Mouse (Mus musculus) lung, embryonic 15.5 days (tissue): ENCODE results near the gene Gcm1. TPM values are rescaled to one million over a fixed set of nuclear protein-coding genes. Genes with fewer than 3 reads are reported as not detected.

Source experiments
- ATAC-seq: fragments of 200-750 bp; cut with Nextera tagmentation; 2 replicates; pipeline ENCODE4 v1.8.0; 2017; ENCODE audit warnings: moderate number of reproducible peaks, borderline replicate concordance; ENCODE audit not compliant: low FRiP score, low TSS enrichment; ENCODE audit errors: extremely low read depth
- H3K27ac ChIP-seq: fragments of 300-500 bp; sonication (generic); 2 replicates; pipeline ENCODE4 v1.5.1; 2015; ENCODE audit warnings: moderate library complexity, mild to moderate bottlenecking, inconsistent platforms
- H3K27me3 ChIP-seq: fragments of 300-500 bp; sonication (generic); 2 replicates; pipeline ENCODE4 v1.6.1; 2015; ENCODE audit warnings: inconsistent platforms
- H3K36me3 ChIP-seq: fragments of 300-500 bp; sonication (generic); 2 replicates; pipeline ENCODE4 v1.6.1; 2015; ENCODE audit warnings: inconsistent platforms
- H3K4me1 ChIP-seq: fragments of 300-500 bp; sonication (generic); 2 replicates; pipeline ENCODE4 v1.6.1; 2015; ENCODE audit warnings: inconsistent platforms
- H3K4me2 ChIP-seq: fragments of 300-500 bp; sonication (generic); 2 replicates; pipeline ENCODE4 v1.6.1; 2015; ENCODE audit warnings: inconsistent platforms, mild to moderate bottlenecking, moderate library complexity
- H3K4me3 ChIP-seq: fragments of 300-500 bp; sonication (generic); 2 replicates; pipeline ENCODE4 v1.5.1; 2015; ENCODE audit warnings: mild to moderate bottlenecking, inconsistent platforms
- H3K9ac ChIP-seq: fragments of 300-500 bp; sonication (generic); 2 replicates; pipeline ENCODE4 v1.6.1; 2015; ENCODE audit warnings: inconsistent platforms
- H3K9me3 ChIP-seq: fragments of 300-500 bp; sonication (generic); 2 replicates; pipeline ENCODE4 v1.6.1; 2016; ENCODE audit warnings: inconsistent platforms
- WGBS: fragments of 180-500 bp; shearing (Covaris S2); methylation state at CpG from one replicate; pipeline ENCODE4 v1.1.7; 2015; 5-methylcytosine and 5-hydroxymethylcytosine counted together
- polyA plus RNA-seq: library from polyadenylated mRNA; unstranded; fragments of >200 nt; fragmentation: Nextera tagmentation; extraction: Ambion mirVana; gene quantifications from 2 replicates; pipeline ENCODE4 v1.2.1, GENCODE M21; 2015

The Gcm1 gene
- polyA plus RNA-seq, 1 experiment from 2014 or later, result 0.36 TPM

DNA sequence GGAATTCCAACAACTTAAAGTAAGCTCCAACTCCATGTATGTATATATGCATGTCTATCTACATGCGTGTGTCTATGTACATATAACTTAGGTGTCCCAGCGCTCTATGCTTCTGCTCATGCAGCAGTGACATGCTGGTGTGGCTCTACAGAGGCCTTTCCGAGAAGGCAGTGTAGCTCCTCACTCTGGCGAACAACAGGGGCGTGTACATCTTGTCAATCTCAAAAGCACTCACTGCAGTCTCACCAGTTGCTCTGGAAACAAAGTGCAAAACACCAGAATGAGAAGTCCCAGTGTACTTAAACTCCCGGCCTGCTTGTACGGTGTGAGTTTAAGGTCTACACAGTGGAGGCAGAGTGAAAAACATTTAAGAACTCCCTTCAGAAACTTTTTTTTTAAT lies 30.1 kb downstream of the Gcm1 start:
- 84% methylated on average over 7 of the region's 7 CpGs for WGBS
- H3K9ac ChIP-seq, result no peak overlapping the region
- no peak overlapping the region for H3K4me3 ChIP-seq
- H3K4me2 ChIP-seq, result no peak overlapping the region
- H3K36me3 ChIP-seq, result peaks cover 50% of the 10 kb centered on the region
- no peaks in the 10 kb centered on the region for H3K27me3 ChIP-seq
- no peak overlapping the region for H3K27ac ChIP-seq
- ATAC-seq, result no peak
- no peaks in the 10 kb centered on the region for H3K4me1 ChIP-seq
- H3K9me3 ChIP-seq, result no peaks in the 10 kb centered on the region

DNA sequence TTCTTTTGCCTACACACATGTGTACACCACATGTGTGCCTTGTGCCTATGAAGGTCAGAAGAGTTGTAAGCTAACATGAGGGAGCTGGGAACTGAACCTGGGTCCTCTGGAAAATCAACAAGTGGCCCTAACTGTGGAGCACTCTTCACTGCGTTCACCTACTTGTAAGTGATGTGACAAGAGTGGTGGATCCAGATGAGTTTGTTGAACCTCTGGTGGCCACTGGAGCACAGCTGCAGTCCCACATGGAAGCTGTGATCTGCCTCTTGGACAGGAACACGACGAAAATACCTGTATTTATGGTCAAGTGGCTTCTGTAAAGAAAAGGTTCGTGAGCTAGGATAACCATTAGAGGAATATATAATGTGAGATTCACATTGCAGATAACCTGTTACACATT lies 32.6 kb downstream of the Gcm1 start:
- Histone ChIP-seq H3K36me3 (peaks cover 60% of the 10 kb centered on the region), H3K9ac (no peak overlapping the region), H3K27me3 (no peaks in the 10 kb centered on the region), H3K4me2 (no peak overlapping the region), H3K27ac (no peak overlapping the region), H3K4me1 (no peaks in the 10 kb centered on the region), H3K4me3 (no peak overlapping the region), H3K9me3 (no peaks in the 10 kb centered on the region)
- 84% methylated on average over 4 of the region's 4 CpGs for WGBS
- ATAC-seq, result no peak

DNA sequence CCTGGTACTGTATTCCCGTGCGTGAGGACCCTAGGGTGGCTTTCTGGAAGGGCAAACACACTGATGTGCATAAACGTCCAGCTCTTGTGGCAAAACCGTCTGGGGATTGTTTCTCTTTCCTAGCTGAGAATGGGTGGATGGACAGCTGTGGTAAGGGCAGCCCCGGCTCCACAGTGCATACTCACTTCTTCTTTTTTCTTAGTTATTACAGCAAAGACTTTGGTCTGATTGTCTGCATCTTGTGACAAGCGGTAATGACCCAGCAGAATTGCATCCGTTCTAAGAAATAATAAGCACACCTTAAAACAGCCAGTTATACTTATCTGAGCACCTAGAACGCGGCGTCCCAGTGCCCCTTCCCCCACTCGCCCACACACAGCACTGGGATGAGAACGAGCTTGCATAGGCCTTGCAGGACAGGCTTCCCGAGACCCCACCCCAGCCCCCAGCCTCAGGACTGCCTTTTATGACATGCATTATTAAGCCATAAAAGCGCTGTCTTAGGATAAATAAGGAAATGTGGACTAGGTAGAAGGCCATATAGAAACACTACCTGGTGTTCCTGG lies 34.1 kb downstream of the Gcm1 start:
- no peaks in the 10 kb centered on the region for H3K27me3 ChIP-seq
- no peaks in the 10 kb centered on the region for H3K4me1 ChIP-seq
- peaks cover 65% of the 10 kb centered on the region for H3K36me3 ChIP-seq
- H3K4me2 ChIP-seq, result no peak overlapping the region
- no peak for ATAC-seq
- no peak overlapping the region for H3K27ac ChIP-seq
- no peaks in the 10 kb centered on the region for H3K9me3 ChIP-seq
- H3K4me3 ChIP-seq, result no peak overlapping the region
- WGBS, result 87% methylated on average over 14 of the region's 14 CpGs
- no peak overlapping the region for H3K9ac ChIP-seq

DNA sequence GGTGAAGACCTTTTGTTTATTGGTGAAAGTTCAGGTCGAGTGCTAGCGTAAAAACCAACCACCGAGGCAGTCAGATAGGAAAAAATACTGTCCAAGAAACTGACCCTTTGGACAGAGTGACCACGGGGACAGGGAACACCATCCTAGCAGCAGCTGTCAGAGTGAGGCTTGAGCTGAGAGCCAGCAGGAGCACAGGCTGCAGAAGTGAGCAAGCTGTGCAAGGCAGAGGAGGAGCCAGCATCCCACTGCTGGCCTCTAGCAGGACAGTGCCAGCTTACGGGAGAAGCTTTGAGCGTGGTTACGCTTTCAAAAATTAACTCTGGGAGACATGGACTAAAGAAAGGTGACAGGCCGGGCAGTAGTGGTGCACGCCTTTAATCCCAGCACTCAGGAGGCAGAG lies 36.0 kb downstream of the Gcm1 start:
- Histone ChIP-seq H3K27me3 (no peaks in the 10 kb centered on the region), H3K9me3 (no peaks in the 10 kb centered on the region), H3K36me3 (peaks cover 61% of the 10 kb centered on the region), H3K9ac (no peak overlapping the region), H3K4me3 (no peak overlapping the region), H3K27ac (no peak overlapping the region), H3K4me1 (no peaks in the 10 kb centered on the region), H3K4me2 (no peak overlapping the region)
- ATAC-seq, result no peak
- WGBS, result 91% methylated on average over 9 of the region's 9 CpGs

- Histone ChIP-seq H3K9ac (no peak overlapping the region), H3K27me3 (no peaks in the 10 kb centered on the region), H3K4me3 (no peak overlapping the region), H3K9me3 (no peaks in the 10 kb centered on the region), H3K27ac (no peak overlapping the region), H3K4me1 (no peaks in the 10 kb centered on the region), H3K4me2 (no peak overlapping the region), H3K36me3 (peaks cover 64% of the 10 kb centered on the region)
- 68% methylated on average over 4 of the region's 4 CpGs for WGBS
- ATAC-seq, result no peak
Observed at GRCm38 (mm10) chr9:78088521-78088920, 36.8 kb downstream of the Gcm1 start.

GRCm38 (mm10) chr9:78088971-78089370 lies 37.2 kb downstream of the Gcm1 start:
- ATAC-seq, result no peak
- Histone ChIP-seq H3K9me3 (no peaks in the 10 kb centered on the region), H3K4me3 (no peak overlapping the region), H3K27me3 (no peaks in the 10 kb centered on the region), H3K27ac (no peak overlapping the region), H3K36me3 (peaks cover 63% of the 10 kb centered on the region), H3K9ac (no peak overlapping the region), H3K4me1 (no peaks in the 10 kb centered on the region), H3K4me2 (no peak overlapping the region)
- WGBS, result 73% methylated on average over 7 of the region's 7 CpGs

GRCm38 (mm10) chr9:78089906-78090305 lies 38.2 kb downstream of the Gcm1 start:
- Histone ChIP-seq H3K36me3 (peaks cover 57% of the 10 kb centered on the region), H3K9me3 (no peaks in the 10 kb centered on the region), H3K4me3 (no peak overlapping the region), H3K27ac (no peak overlapping the region), H3K4me1 (no peaks in the 10 kb centered on the region), H3K27me3 (no peaks in the 10 kb centered on the region), H3K4me2 (no peak overlapping the region), H3K9ac (no peak overlapping the region)
- no peak for ATAC-seq
- WGBS, result 91% methylated on average over 1 of the region's 1 CpGs

GRCm38 (mm10) chr9:78090596-78090995 lies 38.9 kb downstream of the Gcm1 start:
- Histone ChIP-seq H3K9me3 (no peaks in the 10 kb centered on the region), H3K36me3 (peaks cover 57% of the 10 kb centered on the region), H3K4me1 (no peaks in the 10 kb centered on the region), H3K27ac (no peak overlapping the region), H3K27me3 (no peaks in the 10 kb centered on the region), H3K9ac (no peak overlapping the region), H3K4me3 (no peak overlapping the region), H3K4me2 (no peak overlapping the region)
- WGBS, result 92% methylated on average over 3 of the region's 3 CpGs
- ATAC-seq, result no peak

GRCm38 (mm10) chr9:78095686-78096085 lies 44.0 kb downstream of the Gcm1 start:
- no peak overlapping the region for H3K27ac ChIP-seq
- no peaks in the 10 kb centered on the region for H3K4me1 ChIP-seq
- H3K9ac ChIP-seq, result no peak overlapping the region
- no peak overlapping the region for H3K4me3 ChIP-seq
- H3K9me3 ChIP-seq, result no peaks in the 10 kb centered on the region
- WGBS, result 91% methylated on average over 12 of the region's 12 CpGs
- H3K4me2 ChIP-seq, result no peak overlapping the region
- peaks cover 70% of the 10 kb centered on the region for H3K36me3 ChIP-seq
- ATAC-seq, result no peak
- no peaks in the 10 kb centered on the region for H3K27me3 ChIP-seq

DNA sequence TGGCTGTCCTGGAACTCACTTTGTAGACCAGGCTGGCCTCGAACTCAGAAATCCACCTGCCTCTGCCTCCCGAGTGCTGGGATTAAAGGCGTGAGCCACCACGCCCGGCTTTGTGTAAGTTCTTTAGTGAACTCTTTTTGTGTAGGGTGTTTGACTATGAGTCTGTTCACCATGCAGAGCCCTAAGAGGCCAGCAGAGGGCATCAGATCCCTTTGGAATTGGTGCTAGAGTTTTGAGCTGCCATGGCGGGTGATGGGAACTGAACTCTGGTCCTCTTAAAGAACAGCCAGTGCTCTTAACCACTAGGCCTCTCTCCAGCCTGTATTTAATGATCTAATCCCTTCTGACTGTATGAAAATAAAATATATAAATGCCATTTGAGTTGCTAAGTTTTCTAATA lies 44.7 kb downstream of the Gcm1 start:
- no peak overlapping the region for H3K4me3 ChIP-seq
- no peaks in the 10 kb centered on the region for H3K9me3 ChIP-seq
- 95% methylated on average over 6 of the region's 6 CpGs for WGBS
- no peak for ATAC-seq
- H3K9ac ChIP-seq, result no peak overlapping the region
- H3K36me3 ChIP-seq, result peaks cover 76% of the 10 kb centered on the region
- H3K27ac ChIP-seq, result no peak overlapping the region
- H3K4me2 ChIP-seq, result no peak overlapping the region
- H3K27me3 ChIP-seq, result no peaks in the 10 kb centered on the region
- H3K4me1 ChIP-seq, result no peaks in the 10 kb centered on the region

DNA sequence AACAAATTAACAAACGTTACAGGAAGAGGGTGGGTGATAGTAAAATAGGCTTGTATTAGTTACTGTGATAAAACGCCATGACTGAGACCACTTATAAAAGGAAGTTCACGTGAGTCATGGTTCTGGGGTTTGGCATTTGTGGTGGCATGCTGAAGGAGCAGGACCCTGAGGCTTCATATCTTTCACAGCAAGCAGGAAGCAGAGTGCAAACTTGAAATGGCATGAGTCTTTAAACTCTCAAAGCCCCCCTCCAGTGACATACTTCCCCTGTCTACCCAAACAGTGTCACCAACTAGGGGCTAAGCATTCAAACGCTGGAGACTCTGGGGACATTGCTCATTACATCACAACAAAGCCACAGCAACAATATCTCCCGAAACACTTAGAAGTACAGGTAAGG lies 49.2 kb downstream of the Gcm1 start:
- Histone ChIP-seq H3K27me3 (no peaks in the 10 kb centered on the region), H3K27ac (no peak overlapping the region), H3K36me3 (peaks cover 52% of the 10 kb centered on the region), H3K9me3 (no peaks in the 10 kb centered on the region), H3K4me1 (peaks cover 8% of the 10 kb centered on the region), H3K4me2 (no peak overlapping the region), H3K9ac (no peak overlapping the region), H3K4me3 (no peak overlapping the region)
- no peak for ATAC-seq
- WGBS, result 69% methylated on average over 5 of the region's 5 CpGs

DNA sequence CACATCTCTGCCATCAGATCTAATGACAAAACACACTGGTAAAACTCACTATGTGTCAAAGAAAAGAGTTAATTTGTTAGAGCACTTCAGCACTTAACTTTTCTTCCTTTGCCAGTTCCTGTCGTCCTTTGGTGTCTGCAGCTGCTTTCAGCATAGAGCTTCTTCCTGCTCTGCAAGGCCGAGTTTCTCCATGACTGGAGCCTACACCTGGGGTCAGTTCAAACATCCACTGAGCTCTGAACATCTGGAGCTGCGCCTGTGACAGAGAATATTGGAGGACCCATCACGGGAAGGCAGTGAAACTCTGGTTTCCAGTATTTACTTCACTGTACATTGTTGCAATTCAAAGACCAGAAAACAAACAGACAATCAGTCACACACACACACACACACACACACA lies 49.7 kb downstream of the Gcm1 start:
- Histone ChIP-seq H3K9ac (no peak overlapping the region), H3K4me1 (peaks cover 10% of the 10 kb centered on the region), H3K4me2 (no peak overlapping the region), H3K9me3 (no peaks in the 10 kb centered on the region), H3K4me3 (no peak overlapping the region), H3K27ac (no peak overlapping the region), H3K27me3 (no peaks in the 10 kb centered on the region), H3K36me3 (peaks cover 50% of the 10 kb centered on the region)
- WGBS, result 49% methylated on average over 4 of the region's 4 CpGs
- no peak for ATAC-seq

DNA sequence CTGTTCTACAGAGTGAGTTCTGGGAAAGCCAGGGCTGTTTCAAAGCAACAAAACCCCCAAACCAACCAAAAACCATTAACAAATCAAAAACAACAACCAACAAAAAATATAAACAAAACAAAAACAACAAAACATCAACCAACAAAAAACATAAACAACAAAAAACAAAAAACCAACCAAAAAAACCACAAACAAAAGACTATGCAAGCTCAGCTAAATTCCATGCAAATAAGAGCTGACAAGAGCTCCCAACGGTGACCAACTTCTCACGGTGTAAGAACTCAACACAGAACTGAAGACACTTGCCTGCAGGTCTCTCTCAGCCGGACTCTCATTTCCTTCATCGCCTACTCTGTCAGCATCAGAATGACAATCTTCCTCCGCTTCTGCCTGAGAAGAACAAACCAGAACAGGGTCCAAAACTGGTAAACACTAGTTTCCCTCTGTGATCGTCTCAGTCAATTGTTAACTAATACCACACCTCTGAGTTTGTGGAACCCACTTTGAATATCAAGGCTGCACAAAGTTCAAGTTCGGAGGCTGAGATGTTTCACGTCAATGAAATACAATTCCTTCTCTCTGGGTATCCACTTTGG lies 52.3 kb downstream of the Gcm1 start:
- Histone ChIP-seq H3K36me3 (peaks cover 26% of the 10 kb centered on the region), H3K4me3 (no peak overlapping the region)
- 87% methylated on average over 8 of the region's 8 CpGs for WGBS

More for the DNA sequence above, 52.3 kb downstream of the Gcm1 start:
- ATAC-seq, result no peak
- peaks cover 19% of the 10 kb centered on the region for H3K4me1 ChIP-seq
- H3K9me3 ChIP-seq, result no peaks in the 10 kb centered on the region
- H3K4me2 ChIP-seq, result no peak overlapping the region
- H3K27me3 ChIP-seq, result no peaks in the 10 kb centered on the region
- H3K9ac ChIP-seq, result no peak overlapping the region
- no peak overlapping the region for H3K27ac ChIP-seq
